Mouse (Mus musculus) ES-Bruce4 (cell line): ENCODE results near the gene Ccdc157. TPM values are rescaled to one million over a fixed set of nuclear protein-coding genes. Genes with fewer than 3 reads are reported as not detected.
A peak's percentile ranks its signal among the peaks of the same experiment; 100 is the strongest.

Experiments
- H3K27ac ChIP-seq: 2 replicates; pipeline ENCODE4 v1.5.1; 2012; ENCODE audit warnings: low read length, inconsistent platforms; ENCODE audit not compliant: insufficient read depth
- H3K27me3 ChIP-seq: 2 replicates; pipeline ENCODE4 v1.6.1; 2012; ENCODE audit warnings: mild to moderate bottlenecking, low read length, inconsistent platforms; ENCODE audit not compliant: control insufficient read depth, poor library complexity, insufficient read depth, severe bottlenecking
- H3K36me3 ChIP-seq: 2 replicates; pipeline ENCODE4 v1.6.1; 2012; ENCODE audit warnings: inconsistent platforms, mild to moderate bottlenecking, low read length, moderate library complexity; ENCODE audit not compliant: control insufficient read depth, poor library complexity, insufficient read depth, severe bottlenecking
- H3K4me1 ChIP-seq: one replicate; pipeline ENCODE4 v1.8.1; 2011; ENCODE audit warnings: low read length; ENCODE audit not compliant: control insufficient read depth, insufficient read depth
- H3K4me3 ChIP-seq: 2 replicates; pipeline ENCODE4 v1.5.1; 2011; ENCODE audit warnings: low read depth, mild to moderate bottlenecking, low read length
- H3K9ac ChIP-seq: 2 replicates; pipeline ENCODE4 v1.6.1; 2012; ENCODE audit warnings: low read depth, mild to moderate bottlenecking, inconsistent platforms; ENCODE audit not compliant: poor library complexity, severe bottlenecking
- H3K9me3 ChIP-seq: replicated peaks from 2 replicates; pipeline ENCODE4 v1.6.1; 2012; ENCODE audit warnings: mild to moderate bottlenecking, low read length, inconsistent platforms; ENCODE audit not compliant: control insufficient read depth, poor library complexity, insufficient read depth, severe bottlenecking
- CTCF ChIP-seq: IDR thresholded peaks from one replicate; pipeline ENCODE4 v1.8.1; 2011; ENCODE audit warnings: low read depth, low read length
- EP300 ChIP-seq: IDR thresholded peaks from 2 replicates; pipeline ENCODE4 v1.6.1; 2011; ENCODE audit warnings: low read depth, low read length; ENCODE audit not compliant: insufficient read depth
- POLR2A ChIP-seq: IDR thresholded peaks from one replicate; pipeline ENCODE4 v1.8.1; 2011; ENCODE audit warnings: low read length; ENCODE audit not compliant: insufficient read depth
- polyA plus RNA-seq: library from polyadenylated mRNA; stranded (reverse); fragments of >200 nt; gene quantifications from 2 replicates; pipeline ENCODE4 v1.2.4, GENCODE M21; 2011; ENCODE audit warnings: low read depth; ENCODE audit not compliant: missing spikeins, insufficient read depth, insufficient read length

Gene Ccdc157
- polyA plus RNA-seq, 1 experiment = 3.7 TPM

DNA sequence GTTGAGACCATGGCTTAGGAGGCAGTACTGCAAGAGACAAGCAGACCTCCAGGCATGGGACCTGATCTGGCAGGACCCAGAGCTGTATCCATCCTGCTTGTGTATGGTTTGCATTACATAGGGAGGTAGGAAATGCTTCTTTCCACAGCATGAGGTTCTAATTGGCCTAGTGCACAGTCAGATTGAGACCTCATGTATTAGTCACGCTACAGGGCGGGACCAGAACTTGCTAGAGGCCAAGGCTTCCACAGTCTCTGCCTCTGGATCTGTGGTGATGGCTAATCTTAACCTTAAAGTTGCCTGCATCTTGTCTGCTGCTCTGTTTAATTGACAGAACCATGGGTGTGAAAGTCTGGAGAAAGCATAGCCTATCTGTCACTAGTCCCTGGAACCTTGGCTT, 4.6 kb upstream of the Ccdc157 start:
- Histone ChIP-seq H3K4me1 (no peaks in the 10 kb centered on the region), H3K9ac (no peak overlapping the region), H3K9me3 (no peaks in the 10 kb centered on the region), H3K4me3 (no peak overlapping the region), H3K36me3 (peaks cover 82% of the 10 kb centered on the region), H3K27me3 (no peaks in the 10 kb centered on the region), H3K27ac (no peak overlapping the region)
- no peak for TF ChIP-seq EP300

DNA sequence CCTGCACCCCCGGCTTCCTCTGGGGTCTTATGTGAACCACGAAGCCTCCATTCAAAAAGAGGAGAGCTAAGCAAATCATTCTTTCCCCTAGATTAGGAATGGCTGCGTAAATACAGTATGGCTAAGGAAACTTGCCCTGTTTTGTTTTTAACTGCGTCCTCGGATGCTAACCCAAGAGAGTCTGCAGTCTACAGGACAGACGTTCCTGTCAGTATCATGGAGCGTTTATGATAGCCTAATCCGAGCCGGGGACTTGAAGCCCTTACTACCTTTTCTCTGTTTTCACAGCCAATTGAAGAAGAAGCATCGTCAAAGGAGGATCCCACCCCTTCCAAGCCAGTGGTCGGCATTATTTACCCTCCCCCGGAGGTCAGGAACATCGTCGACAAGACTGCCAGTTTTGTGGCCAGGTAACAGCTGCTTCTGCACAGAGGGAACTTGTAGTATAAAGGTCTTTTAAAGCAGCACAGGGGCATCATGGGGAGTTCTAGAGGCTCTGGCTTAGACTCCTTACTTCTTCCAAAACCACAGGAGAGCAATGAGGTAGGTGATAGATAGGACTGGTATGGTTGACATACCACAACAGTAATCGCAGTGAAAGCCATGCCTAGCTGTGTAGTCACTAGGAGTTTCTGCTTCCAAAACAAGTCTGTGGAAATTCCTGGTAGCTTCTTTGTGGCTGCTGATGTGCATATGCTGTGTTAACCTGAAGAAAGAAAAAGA, 826 bp upstream of the Ccdc157 start:
- no peaks in the 10 kb centered on the region for H3K27me3 ChIP-seq
- no peak for TF ChIP-seq EP300
- no peak for TF ChIP-seq CTCF
- no peak for TF ChIP-seq POLR2A
- no peaks in the 10 kb centered on the region for H3K9me3 ChIP-seq
- H3K4me3 ChIP-seq = peak overlapping the region; percentile 99
- H3K4me1 ChIP-seq = no peaks in the 10 kb centered on the region
- H3K27ac ChIP-seq = no peak overlapping the region
- H3K36me3 ChIP-seq = peaks cover 46% of the 10 kb centered on the region
- H3K9ac ChIP-seq = peak overlapping the region; percentile 90

DNA sequence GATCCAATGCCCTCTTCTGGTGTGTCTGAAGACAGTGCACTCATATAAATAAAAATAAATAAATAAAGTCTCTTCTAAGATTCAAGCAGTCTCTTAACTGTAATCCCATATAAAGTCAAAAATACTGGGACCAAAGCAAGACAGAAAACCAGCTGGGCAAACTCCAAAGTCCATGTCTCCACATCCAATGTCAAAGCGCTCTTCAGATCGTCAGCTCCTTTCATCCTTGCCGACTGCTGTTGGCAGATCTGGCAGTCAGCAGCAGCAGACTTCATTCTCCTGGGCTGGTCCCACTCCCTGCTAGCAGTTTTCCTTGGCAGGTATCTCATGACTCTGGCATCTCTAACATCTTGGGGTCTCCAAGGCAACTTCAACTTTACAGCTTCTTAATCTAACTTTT, 1.4 kb downstream of the Ccdc157 start:
- H3K27me3 ChIP-seq = no peaks in the 10 kb centered on the region
- H3K9ac ChIP-seq = no peak overlapping the region

DNA sequence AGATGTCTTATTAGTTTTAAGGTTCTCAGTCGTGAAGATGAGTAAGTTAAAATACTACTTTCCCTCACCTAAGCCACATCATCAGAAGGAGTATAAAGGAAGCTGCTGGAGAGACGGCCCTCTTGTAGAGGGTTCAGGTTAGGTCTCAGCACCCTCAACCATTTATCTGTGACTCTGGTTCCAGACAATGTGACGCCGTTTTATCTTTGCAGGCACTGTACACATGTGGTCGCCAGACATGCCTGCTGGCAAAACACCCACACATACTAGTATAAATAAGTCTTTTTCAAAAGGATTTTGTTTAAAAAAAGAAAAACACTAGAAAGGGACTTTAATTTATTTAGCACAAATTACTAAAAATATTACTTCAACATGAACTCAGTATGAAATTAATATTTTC, 4.5 kb downstream of the Ccdc157 start:
- H3K4me1 ChIP-seq = no peaks in the 10 kb centered on the region
- no peak overlapping the region for H3K4me3 ChIP-seq
- no peaks in the 10 kb centered on the region for H3K9me3 ChIP-seq
- H3K9ac ChIP-seq = no peak overlapping the region
- no peaks in the 10 kb centered on the region for H3K27me3 ChIP-seq
- no peak overlapping the region for H3K27ac ChIP-seq
- no peak for TF ChIP-seq EP300
- no peak for TF ChIP-seq POLR2A
- no peak for TF ChIP-seq CTCF
- no peaks in the 10 kb centered on the region for H3K36me3 ChIP-seq

More for the DNA sequence above, 1.4 kb downstream of the Ccdc157 start:
- Histone ChIP-seq H3K9me3 (no peaks in the 10 kb centered on the region), H3K27ac (no peak overlapping the region), H3K4me3 (no peak overlapping the region), H3K36me3 (peaks cover 26% of the 10 kb centered on the region), H3K4me1 (no peaks in the 10 kb centered on the region)
- no peak for TF ChIP-seq EP300
- no peak for TF ChIP-seq POLR2A
- no peak for TF ChIP-seq CTCF

DNA sequence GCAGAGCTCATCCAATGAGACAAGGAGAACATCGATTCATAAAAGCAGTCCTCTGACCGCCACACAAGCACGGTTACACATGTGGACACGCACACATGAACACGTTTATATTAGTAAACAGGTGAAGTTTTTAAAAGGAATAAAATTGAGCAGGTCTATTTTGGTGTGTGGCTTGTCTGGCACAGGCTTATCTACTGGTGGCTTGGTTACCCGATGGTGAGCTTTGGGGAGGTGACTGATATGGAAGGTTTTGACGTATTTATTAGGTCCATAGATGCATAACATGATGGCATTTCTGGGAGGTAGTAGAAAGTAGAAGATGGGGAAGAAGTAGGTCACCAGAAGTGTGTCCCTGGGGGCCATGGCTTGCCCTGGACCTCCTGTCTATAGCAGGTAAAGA, 6.4 kb downstream of the Ccdc157 start:
- Histone ChIP-seq H3K9me3 (no peaks in the 10 kb centered on the region), H3K4me3 (no peak overlapping the region), H3K27ac (no peak overlapping the region), H3K4me1 (no peaks in the 10 kb centered on the region), H3K36me3 (no peaks in the 10 kb centered on the region), H3K27me3 (no peaks in the 10 kb centered on the region), H3K9ac (no peak overlapping the region)
- TF ChIP-seq EP300 = no peak
- TF ChIP-seq POLR2A = no peak
- TF ChIP-seq CTCF = no peak

DNA sequence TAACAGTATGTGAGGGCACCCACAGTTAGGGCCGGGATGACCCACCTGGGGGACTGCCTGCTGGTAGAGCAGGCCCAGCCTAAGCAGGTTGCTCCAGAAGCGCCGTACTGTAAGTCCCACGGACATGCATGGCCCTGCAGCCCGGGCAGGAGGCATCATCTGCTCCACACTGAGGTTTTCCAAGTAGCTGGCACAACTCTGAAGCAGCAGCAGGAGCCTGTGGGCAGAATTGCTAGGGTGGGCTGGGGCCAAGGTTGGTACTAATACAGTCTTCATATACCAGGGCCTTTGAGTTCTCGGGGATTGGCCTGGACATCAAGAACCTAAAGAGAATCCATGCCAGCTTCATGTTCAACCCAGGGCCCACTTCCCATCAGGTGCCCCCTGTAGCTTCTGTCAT, 10.2 kb downstream of the Ccdc157 start:
- no peak for TF ChIP-seq CTCF
- Histone ChIP-seq H3K36me3 (no peaks in the 10 kb centered on the region), H3K9me3 (no peaks in the 10 kb centered on the region), H3K9ac (no peak overlapping the region), H3K4me3 (no peak overlapping the region), H3K27ac (no peak overlapping the region), H3K27me3 (no peaks in the 10 kb centered on the region), H3K4me1 (no peaks in the 10 kb centered on the region)
